Mouse (Mus musculus) spleen, postnatal 14 days (tissue): ENCODE results near the gene Pde1c.

ENCODE experiments used
- DNase-seq, 2 experiments: peaks; one replicate each; pipeline ENCODE4 v3.0.0; 2021 to 2022; ENCODE audit warnings: low spot score in 2 of 2

The Pde1c gene

DNA sequence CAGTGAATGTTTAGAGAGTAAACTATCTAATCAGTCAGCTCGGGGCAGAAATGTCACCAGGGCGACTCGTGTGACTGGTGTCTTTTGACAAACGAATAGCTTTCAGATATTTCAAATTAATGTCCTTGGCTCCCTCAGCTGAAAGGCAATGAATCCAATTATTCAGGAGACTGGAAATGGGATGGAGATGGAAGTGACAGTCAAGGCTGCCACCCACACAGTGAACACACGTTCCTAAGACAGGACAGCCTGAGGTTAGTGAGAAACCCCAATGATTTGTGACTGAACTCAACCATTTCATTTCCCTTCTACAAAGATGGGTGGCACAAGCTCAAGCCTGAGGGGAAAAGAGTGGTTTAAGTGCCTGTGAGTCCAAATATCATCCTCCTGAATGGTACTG lies 470.5 kb downstream of the Pde1c start:
- DNase-seq = no peak

DNA sequence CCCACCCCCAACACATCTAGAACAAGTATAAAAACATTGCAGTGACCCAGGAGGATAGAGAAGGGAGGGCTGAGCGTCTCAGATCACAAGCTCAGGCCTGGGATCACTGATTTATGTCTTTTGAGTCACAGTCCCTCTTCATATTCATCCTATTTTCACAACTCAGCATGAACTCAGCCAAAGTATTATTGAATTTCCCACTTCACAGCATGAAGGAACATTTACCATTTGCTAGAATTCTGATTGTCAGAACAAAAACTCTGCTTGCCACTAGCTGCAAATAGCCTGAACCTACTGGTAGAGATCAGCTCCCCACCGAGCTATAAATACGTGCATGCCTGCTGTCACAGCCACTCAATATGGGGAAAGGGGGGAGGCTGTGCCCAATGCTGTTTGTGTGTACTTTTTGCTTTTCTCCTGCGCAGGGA lies 492.5 kb downstream of the Pde1c start:
- no peak for DNase-seq

DNA sequence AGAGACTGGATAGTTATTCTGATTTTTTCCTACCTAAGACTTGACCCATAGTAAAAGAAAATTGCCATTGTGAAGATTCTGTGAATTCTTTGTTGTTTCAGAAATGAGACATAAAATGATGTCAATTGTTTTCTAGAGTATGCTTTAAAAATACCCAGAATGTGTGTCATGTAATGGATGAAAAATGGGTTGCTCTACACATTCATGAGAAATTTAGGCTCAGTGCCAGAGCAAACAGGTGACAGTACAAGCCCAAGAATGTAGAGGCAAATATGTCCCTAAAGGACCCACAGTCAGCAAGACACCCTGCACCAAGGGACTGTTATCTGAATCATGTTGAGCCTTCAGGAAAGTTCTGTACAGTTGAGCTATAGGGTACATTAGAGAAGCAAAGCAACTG lies 500.4 kb downstream of the Pde1c start:
- DNase-seq = no peak

DNA sequence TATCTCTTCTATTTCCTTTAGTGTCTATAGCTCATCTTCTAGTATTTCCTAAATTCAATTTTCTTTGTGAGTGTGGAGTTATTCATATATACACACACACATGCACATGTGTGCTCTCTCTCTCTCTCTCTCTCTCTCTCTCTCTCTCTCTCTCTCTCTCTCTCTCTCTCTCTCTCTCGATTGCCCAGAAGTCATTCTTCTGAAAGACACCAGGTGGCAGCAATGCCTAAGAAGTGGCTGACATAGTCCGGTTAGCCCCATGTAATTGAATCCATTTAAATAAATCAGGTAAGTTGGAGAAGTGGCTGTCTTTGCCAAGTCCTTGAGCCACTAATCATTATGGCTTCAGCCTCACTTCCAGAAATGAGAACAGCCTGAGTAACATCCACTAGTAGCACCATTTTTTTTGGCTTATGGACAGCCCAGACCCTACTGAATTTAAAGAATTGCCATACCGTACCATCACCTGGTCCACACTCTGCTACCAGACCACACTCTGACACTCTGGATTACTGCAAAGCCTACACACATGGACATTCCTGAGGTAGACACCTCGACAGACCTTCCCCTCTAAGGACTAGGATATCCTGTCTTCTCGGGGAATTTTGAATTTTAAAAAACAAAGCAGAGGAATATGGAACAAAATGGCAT lies 502.1 kb downstream of the Pde1c start:
- no peak for DNase-seq

DNA sequence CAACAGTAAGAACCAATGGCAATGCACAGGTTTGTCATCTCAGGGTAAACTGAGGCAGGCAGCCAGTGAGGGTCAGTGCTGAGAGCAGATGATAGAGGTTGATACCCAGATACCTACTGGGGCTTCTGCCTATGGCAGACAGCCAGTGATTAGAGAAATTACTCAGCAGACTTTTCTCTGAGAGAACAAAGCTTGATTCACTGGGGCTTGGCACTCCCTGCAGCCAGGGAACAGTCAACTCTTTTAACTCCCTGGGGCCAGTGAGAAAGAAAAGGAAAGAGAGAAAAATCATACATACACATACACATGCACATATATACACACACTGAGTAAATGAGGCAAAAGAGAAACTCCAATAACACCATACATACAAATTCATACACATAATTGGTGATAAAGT lies 505.2 kb downstream of the Pde1c start:
- DNase-seq = no peak

DNA sequence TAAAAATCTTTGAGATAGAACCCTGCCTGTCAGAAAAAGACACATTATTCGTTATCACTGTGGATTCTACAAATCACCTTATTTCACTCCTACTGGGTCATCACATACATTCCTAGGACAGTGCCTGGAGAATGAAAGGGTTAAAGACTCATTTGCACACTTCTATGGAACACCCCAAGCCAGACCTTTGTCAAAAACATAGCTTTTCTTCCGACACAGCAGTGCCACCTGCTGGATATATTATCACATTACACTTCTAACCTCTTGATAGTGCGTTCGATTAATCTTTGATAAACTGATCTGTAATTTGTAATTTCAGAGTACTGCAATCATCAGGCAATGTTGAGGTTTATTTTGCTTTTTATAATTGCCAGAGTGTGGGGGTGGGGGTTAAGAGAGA lies 519.8 kb downstream of the Pde1c start:
- DNase-seq = no peak

DNA sequence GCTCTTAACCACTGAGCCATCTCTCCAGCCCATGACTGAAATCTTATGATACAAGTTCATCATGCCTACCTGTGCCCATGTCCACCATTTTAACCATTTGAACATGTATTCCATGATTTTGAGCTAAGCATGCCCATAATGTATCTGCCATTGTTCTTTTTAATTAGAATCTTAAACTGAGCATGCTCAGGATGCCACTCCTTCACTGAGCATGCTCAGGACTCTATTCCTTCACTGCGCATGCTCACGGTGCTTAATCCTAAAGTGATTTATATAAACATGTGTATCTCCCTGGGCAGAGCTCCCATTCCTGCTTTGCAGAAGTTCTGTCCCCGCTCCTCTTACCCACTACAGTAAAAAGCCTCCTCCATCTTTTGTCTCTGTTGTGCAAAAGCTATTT lies 520.3 kb downstream of the Pde1c start:
- DNase-seq = no peak

DNA sequence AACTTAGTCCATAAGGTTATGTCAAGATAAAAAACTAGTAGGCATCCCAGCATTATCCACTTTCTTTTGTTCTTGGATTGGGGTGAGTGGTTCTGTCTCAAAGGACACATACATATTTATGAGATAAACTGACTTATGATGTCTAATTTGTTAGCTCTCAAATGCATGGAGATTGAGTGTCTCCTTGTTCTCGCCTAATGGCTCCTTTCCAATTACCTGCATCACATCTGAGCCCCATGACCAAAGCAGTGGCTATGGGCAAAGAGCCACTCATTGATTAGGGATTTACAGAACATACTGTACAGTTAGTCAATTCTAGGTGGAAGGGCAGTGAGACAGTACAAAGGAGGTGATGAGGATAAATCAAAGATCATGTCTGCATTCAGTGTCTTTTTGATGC lies 524.2 kb downstream of the Pde1c start:
- DNase-seq = no peak

DNA sequence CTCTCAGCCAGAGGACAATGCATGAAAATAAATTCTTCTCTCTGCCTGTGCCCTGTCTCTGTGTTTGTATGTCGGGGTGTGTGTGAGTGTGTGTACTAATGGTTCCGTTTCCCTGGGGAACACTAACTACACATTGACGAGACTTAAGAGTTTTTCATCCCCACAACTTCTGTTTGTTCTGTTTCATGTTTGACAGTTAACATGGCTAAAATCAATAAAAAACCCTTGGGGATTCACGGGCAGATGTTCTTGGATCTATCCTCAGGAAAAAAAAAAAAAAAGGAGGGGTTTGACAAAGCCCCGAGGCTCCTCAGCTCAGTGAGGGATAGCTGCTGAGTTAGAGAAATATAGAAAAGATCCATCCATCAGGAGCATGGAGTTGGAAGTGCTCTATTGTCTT lies 524.6 kb downstream of the Pde1c start:
- DNase-seq = no peak

DNA sequence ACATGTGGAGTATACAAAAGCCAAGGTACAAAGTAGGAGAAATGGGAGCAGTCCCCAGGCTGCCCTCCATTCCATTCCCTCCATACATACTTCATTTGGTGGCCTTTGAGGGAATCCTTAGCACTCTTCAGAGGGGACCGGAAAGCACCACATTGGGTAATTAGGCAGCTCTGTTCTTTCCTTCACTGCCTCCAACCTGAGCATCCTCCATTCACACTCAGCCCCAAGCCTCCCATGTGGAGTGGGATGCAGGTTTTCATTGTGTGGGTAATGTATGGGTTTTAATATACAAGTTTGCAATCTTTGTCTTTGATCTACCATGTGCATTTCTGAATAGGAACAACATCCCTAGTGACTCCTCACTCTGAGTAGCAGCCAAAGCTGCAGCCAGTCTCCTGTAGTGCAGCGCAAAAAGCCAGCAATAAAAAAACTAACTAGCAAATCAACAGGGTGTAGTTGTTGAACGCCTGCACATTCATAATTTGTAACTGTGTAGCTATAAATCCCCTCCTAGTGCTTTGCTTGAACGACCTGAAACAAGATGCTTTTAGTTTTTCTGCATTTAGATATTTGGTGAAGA lies 529.3 kb downstream of the Pde1c start:
- no peak for DNase-seq

DNA sequence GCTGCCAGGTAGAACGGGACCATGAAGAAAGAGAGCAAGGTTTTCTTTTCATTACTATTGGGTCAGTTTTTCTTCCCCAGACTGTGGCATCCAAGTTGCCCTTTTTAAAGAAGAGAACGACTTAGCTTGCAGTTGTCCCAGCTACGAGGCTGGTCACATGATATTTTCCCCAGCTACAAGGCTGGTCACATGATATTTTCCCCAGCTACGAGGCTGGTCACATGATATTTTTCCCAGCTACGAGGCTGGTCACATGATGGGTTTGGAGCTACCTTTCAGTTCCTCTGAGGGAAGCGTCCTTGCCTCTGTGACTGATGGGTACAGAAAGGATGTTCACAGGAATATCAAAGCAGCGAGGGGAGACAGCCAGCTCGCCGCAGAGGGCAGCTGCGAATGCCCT lies 533.8 kb downstream of the Pde1c start:
- DNase-seq = no peak

DNA sequence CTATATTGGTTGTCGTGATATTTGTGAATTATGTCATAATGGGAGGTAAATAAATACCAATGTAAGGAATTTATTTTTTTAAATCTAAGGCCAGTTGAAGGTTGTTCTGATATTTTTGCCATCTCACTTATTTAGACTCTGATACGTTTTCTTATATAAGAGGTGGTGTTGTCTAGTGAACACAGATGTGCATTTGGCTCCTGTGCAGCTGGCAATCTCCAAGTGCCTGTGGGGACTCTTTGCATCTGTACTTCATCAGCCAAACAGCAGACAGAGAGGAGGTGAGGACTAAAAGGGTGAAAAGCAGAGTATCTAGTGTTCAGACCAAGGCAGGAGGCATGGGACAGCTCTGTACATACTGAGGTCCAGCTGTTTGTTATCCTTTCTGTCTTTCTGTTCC lies 536.7 kb downstream of the Pde1c start:
- DNase-seq = no peak

DNA sequence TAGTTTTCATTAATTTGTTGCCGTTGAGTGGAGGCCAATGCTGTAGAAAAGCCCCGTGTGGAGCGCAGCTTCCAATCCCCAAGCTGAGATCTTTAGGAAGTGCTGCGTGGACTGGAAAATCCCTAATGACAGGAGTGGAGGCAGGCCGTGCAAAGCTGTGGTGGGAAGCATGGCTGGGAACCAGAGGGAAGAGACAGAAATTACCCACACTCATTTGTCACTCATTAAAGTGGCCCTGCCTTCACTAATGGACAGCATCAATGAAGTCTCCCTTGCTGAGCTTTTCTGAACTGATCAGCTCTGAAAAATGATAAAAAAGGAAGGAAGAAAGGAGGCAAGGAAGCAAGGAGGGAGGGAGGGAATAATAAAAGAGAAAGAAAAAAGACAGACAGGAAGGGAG lies 538.9 kb downstream of the Pde1c start:
- no peak for DNase-seq

DNA sequence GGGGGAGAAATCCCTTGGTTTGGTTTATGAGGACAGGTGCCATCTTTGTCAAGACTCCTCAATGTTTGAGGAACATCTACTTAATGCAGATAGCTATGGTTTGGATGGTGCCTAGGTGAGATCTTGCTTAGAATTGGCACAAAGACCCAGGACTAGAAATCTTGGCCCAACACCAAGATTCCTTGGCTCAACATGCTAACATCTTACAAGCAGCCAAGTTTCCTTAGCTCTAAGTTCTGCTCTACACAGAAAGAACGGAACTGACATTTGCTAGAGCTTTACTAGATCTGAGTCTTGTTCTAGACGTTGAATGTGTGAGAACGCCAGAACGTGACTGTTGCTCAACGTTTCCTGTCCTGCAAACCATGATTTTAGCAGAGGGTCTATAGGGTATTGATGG lies 540.9 kb downstream of the Pde1c start:
- DNase-seq = no peak

DNA sequence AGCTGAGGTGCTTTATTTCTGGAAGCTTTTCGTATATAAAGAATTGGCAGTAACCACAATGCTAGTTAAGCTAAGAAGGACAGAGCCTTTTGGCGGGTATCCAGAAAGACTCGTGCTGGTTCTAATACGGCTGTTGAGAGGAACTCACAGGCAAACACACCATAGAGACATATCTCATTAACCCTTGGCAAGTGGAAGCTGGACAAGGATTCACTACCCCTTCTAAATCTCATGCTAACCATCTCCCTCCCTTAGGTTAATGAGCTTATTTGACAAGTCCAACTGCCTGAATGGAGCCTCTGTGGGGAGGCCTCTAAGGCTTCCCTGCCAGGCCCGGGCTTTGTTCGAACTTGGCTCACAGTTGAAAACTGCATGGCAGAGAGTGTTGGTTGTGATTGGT lies 541.6 kb downstream of the Pde1c start:
- no peak for DNase-seq

DNA sequence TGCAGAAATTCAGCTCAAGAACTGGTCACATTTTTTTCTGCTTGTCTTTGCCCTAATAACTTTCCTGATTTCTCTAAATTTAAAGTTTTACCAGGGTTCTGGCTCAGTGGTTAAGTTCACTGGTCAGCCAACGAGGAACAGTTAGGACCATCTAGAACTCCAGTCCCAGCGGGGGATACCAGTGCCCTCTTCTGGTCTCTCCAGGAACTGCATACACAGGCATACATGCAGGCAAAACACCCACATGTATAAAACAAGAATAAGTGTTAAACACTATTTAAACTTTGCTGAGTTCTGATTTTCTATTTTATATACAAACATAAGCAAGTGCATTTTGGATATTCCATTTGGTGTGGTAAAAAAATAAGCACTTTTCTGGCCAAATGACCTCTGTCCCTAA lies 543.4 kb downstream of the Pde1c start:
- DNase-seq = no peak
